Mouse (Mus musculus): ENCODE measurements at regions not wholly inside any gene's neighbourhood (a gene's known extent, or its start where the extent isn't known, plus 50 kb on each side); places are given as distances from the start of the nearest gene placed in this dataset.

- no peak for DNase-seq
Observed at GRCm38 (mm10) chr3:138668394-138669092, 73.5 kb upstream of the Tspan5 start.

DNA sequence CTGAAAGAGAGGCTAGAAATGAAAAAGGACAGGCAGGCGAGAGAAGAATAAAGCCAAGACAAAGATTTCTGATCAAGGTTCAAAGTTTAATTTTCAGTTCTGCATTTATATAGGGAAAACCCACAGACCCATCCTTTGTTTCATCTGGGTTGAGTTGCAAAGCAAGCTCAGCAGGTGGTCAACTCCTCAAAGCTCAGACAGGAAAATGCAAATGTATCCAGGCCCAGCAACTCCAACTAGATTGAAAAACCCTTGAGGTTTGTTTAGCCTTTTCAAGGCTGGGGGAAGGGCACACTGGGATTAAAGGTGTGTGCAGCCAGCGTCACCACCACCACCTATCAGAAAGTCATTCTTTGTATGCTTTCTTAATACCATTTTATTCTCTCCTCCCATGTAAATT lies 66.1 kb upstream of the Tspan5 start:
- no peak for DNase-seq

DNA sequence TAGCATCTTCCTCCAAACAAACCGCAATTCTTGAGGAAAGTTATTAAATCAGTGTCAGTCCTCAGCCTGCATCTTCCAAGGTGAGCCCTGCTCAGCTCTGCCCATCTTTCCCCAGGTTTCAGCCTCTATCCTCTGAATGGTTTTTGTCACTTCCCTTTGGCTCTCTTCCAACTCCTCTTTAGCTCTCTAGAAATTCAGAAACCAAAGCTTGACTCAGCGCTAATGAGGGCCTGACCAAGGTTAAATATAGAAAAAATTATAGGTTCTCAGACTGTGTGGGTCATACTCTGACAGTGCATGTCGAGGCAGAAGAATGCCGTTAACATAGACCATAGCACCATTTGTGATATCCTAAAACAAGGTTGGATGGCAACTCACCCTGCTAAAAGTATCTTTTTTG lies 63.6 kb upstream of the Tspan5 start:
- DNase-seq: no peak

GRCm38 (mm10) chr3:138686636-138687230 lies 55.3 kb upstream of the Tspan5 start:
- no peak for DNase-seq

GRCm38 (mm10) chr3:138688606-138689005 lies 53.4 kb upstream of the Tspan5 start:
- no peak for DNase-seq
